Mouse (Mus musculus): ENCODE results near the gene 4931440F15Rik. TPM values are rescaled to one million over a fixed set of nuclear protein-coding genes. Genes with fewer than 3 reads are reported as not detected.

The 4931440F15Rik gene
- polyA plus RNA-seq, 1 experiment from 2014 or later, result 0.44 TPM

Other genes with a start within 250 kb of the 4931440F15Rik start
- gene Rtn4, start 132.7 kb downstream of the 4931440F15Rik start, polyA plus RNA-seq (2015; fragmentation: Nextera tagmentation; extraction: Ambion mirVana), result 111 and 113 TPM in 2 replicates
- 3.1 and 4.0 TPM in 2 replicates for gene Eml6, start 200.4 kb upstream of the 4931440F15Rik start, polyA plus RNA-seq (2015; fragmentation: Nextera tagmentation; extraction: Ambion mirVana)